Mouse (Mus musculus): ENCODE results near the gene Hmbs.
A peak's percentile ranks its signal among the peaks of the same experiment; 100 is the strongest.
"Not testable (repeated sequence)": the region's sequence is repeated elsewhere in the genome, so short reads cannot be mapped to it uniquely, and the experiment has no call there.

The Hmbs gene

GRCm38 (mm10) chr9:44345570-44346433 is 1.8 kb upstream of the Hmbs start:
- DNase-seq (ENCODE audit: low spot score): no peak

- DNase-seq (ENCODE audit: low spot score): peak; percentile 17
Observed at GRCm38 (mm10) chr9:44343290-44343689, 738 bp downstream of the Hmbs start.

- DNase-seq (ENCODE audit: low spot score): no peak
Observed at GRCm38 (mm10) chr9:44342605-44343004, 1.4 kb downstream of the Hmbs start.

GRCm38 (mm10) chr9:44342173-44342572 is 1.9 kb downstream of the Hmbs start:
- DNase-seq (ENCODE audit: low spot score): no peak

- no peak for DNase-seq (ENCODE audit: low spot score)
Observed at GRCm38 (mm10) chr9:44341487-44341886, 2.5 kb downstream of the Hmbs start.

- DNase-seq (ENCODE audit: low spot score): no peak
Observed at GRCm38 (mm10) chr9:44338574-44338973, 5.5 kb downstream of the Hmbs start.

GRCm38 (mm10) chr9:44337436-44338169 is 6.4 kb downstream of the Hmbs start:
- peak; percentile 19 for DNase-seq (ENCODE audit: low spot score)

GRCm38 (mm10) chr9:44336964-44337363 is 7.1 kb downstream of the Hmbs start:
- DNase-seq (ENCODE audit: low spot score): peak; percentile 24

GRCm38 (mm10) chr9:44336513-44336912 is 7.5 kb downstream of the Hmbs start:
- not testable (repeated sequence) for DNase-seq (ENCODE audit: low spot score)

- DNase-seq (ENCODE audit: low spot score): peak; percentile 20
Observed at GRCm38 (mm10) chr9:44336093-44336406, 8.0 kb downstream of the Hmbs start.

GRCm38 (mm10) chr9:44335331-44336092 is 8.5 kb downstream of the Hmbs start:
- DNase-seq (ENCODE audit: low spot score): peak; percentile 62

- peak; percentile 98 for DNase-seq (ENCODE audit: low spot score)
Observed at GRCm38 (mm10) chr9:44334396-44335330, 9.4 kb downstream of the Hmbs start, which contains the start of gene H2afx. H2afx (plus strand) TSS chr9:44334694.

GRCm38 (mm10) chr9:44332918-44333638 is 10.9 kb downstream of the Hmbs start:
- DNase-seq (ENCODE audit: low spot score): no peak

- no peak for DNase-seq (ENCODE audit: low spot score)
Observed at GRCm38 (mm10) chr9:44330736-44331135, 13.3 kb downstream of the Hmbs start.

- DNase-seq (ENCODE audit: low spot score): no peak
Observed at GRCm38 (mm10) chr9:44327926-44328325, 16.1 kb downstream of the Hmbs start.

GRCm38 (mm10) chr9:44327064-44327711 is 16.8 kb downstream of the Hmbs start:
- DNase-seq (ENCODE audit: low spot score): peak; percentile 78

- DNase-seq (ENCODE audit: low spot score): peak; percentile 93
Observed at GRCm38 (mm10) chr9:44326371-44327063, 17.5 kb downstream of the Hmbs start.

- DNase-seq (ENCODE audit: low spot score): no peak
Observed at GRCm38 (mm10) chr9:44325768-44326370, 18.2 kb downstream of the Hmbs start, which contains the start of gene Dpagt1. Dpagt1 (plus strand) TSS chr9:44326019.
